Mouse (Mus musculus) ES-E14 (cell line): ENCODE results near the gene Amer2. TPM values are rescaled to one million over a fixed set of nuclear protein-coding genes. Genes with fewer than 3 reads are reported as not detected.
A peak's percentile ranks its signal among the peaks of the same experiment; 100 is the strongest.

ENCODE experiments used
- DNase-seq: peaks from one replicate; pipeline ENCODE4 v3.0.0-alpha.2; 2013; ENCODE audit warnings: low read depth, low spot score
- H3K27ac ChIP-seq: 2 replicates; pipeline ENCODE4 v1.5.1; 2012; ENCODE audit warnings: low read depth, mild to moderate bottlenecking, low read length, moderate library complexity, mixed read lengths; ENCODE audit not compliant: poor library complexity, insufficient read depth, severe bottlenecking
- H3K36me3 ChIP-seq: 2 replicates; pipeline ENCODE4 v1.6.1; 2012; ENCODE audit warnings: mild to moderate bottlenecking, low read length, moderate library complexity, mixed read lengths; ENCODE audit not compliant: control insufficient read depth, poor library complexity, insufficient read depth, severe bottlenecking
- H3K4me1 ChIP-seq, 2 experiments: fragments of 150-350 bp in 1 of 2; sonication (generic) in 1 of 2; 2 replicates each; pipeline ENCODE4 v1.6.1; 2012; ENCODE audit warnings: low read length in 2 of 2, mild to moderate bottlenecking in 1 of 2, mixed read lengths in 1 of 2; ENCODE audit not compliant: control insufficient read depth in 2 of 2, insufficient read depth in 2 of 2, poor library complexity in 1 of 2
- H3K4me3 ChIP-seq, 2 experiments: fragments of 150-350 bp in 1 of 2; sonication (generic) in 1 of 2; 2 replicates each; pipeline ENCODE4 v1.5.1; 2012; ENCODE audit warnings: low read length in 2 of 2, low read depth in 1 of 2, mild to moderate bottlenecking in 1 of 2, mixed read lengths in 1 of 2; ENCODE audit not compliant: insufficient read depth in 1 of 2, poor library complexity in 1 of 2, severe bottlenecking in 1 of 2
- H3K9ac ChIP-seq: 2 replicates; pipeline ENCODE4 v1.6.1; 2012; ENCODE audit warnings: low read depth, mild to moderate bottlenecking, low read length, mixed read lengths; ENCODE audit not compliant: poor library complexity, insufficient read depth, severe bottlenecking
- H3K9me3 ChIP-seq: fragments of 150-350 bp; sonication (generic); 2 replicates; pipeline ENCODE4 v1.6.1; 2012; ENCODE audit warnings: low read depth, mild to moderate bottlenecking, low read length; ENCODE audit not compliant: control insufficient read depth, insufficient read depth
- CHD2 ChIP-seq: IDR thresholded peaks from 2 replicates; pipeline ENCODE4 v1.6.1; 2014; ENCODE audit warnings: mild to moderate bottlenecking, low read depth, low read length, inconsistent platforms
- HCFC1 ChIP-seq: IDR thresholded peaks from 2 replicates; pipeline ENCODE4 v1.6.1; 2012; ENCODE audit warnings: low read length, inconsistent platforms, borderline replicate concordance; ENCODE audit not compliant: insufficient read depth
- MAFK ChIP-seq: IDR thresholded peaks from 2 replicates; pipeline ENCODE4 v1.6.1; 2014; ENCODE audit warnings: mild to moderate bottlenecking, low read depth, low read length, inconsistent platforms; ENCODE audit not compliant: insufficient read depth
- ZC3H11A ChIP-seq: IDR thresholded peaks from 2 replicates; pipeline ENCODE4 v1.6.1; 2012; ENCODE audit warnings: low read depth, mild to moderate bottlenecking, inconsistent platforms, low read length, borderline replicate concordance
- ZNF384 ChIP-seq: IDR thresholded peaks from 2 replicates; pipeline ENCODE4 v1.6.1; 2012; ENCODE audit warnings: low read depth, low read length, inconsistent platforms
- in situ Hi-C, 2 experiments: fragments of 600-800 bp; cut with MboI; formaldehyde crosslinking; loops; one replicate each; pipeline ENCODE4 v1.15.1; 2025; ENCODE audit warnings: low sequenced_read_pairs in 2 of 2, inconsistent platforms in 1 of 2; ENCODE audit not compliant: unreplicated experiment in 2 of 2
- total RNA-seq: library from RNA; depleted of rRNA; stranded (reverse); fragments of 300-350 nt; gene quantifications from 2 replicates; pipeline ENCODE4 v1.2.3, GENCODE M21; 2012

Gene Amer2
- total RNA-seq, 1 experiment: 0.09 TPM

GRCm38 (mm10) chr14:60379323-60379957, 6.4 kb downstream of the Amer2 start:
- in situ Hi-C loops: no loop called here
- H3K4me3 ChIP-seq: peak overlapping the region in 1 of 2 experiments; percentile 60; a peak in 1 of 4 replicates
- H3K9ac ChIP-seq: no peak overlapping the region
- no peak overlapping the region for H3K27ac ChIP-seq
- DNase-seq: no peak
- H3K9me3 ChIP-seq: no peaks in the 10 kb centered on the region
- no peaks in the 10 kb centered on the region for H3K36me3 ChIP-seq
- peaks cover 0 to 2% of the 10 kb centered on the region in 2 experiments; a peak in 1 of 4 replicates for H3K4me1 ChIP-seq
- TF ChIP-seq ZC3H11A (no peak), MAFK (no peak), CHD2 (no peak), ZNF384 (no peak), HCFC1 (no peak)

GRCm38 (mm10) chr14:60379958-60380330, 6.9 kb downstream of the Amer2 start:
- in situ Hi-C loops: no loop called here
- TF ChIP-seq CHD2: no peak
- TF ChIP-seq MAFK: no peak
- no peak for TF ChIP-seq HCFC1
- TF ChIP-seq ZC3H11A: no peak
- no peak for TF ChIP-seq ZNF384
- H3K27ac ChIP-seq: no peak overlapping the region
- no peak overlapping the region for H3K9ac ChIP-seq
- DNase-seq: no peak
- H3K36me3 ChIP-seq: no peaks in the 10 kb centered on the region
- no peaks in the 10 kb centered on the region for H3K9me3 ChIP-seq
- H3K4me3 ChIP-seq: no peak overlapping the region
- peaks cover 0 to 2% of the 10 kb centered on the region in 2 experiments; a peak in 1 of 4 replicates for H3K4me1 ChIP-seq

- Histone ChIP-seq H3K9ac (no peak overlapping the region), H3K4me3 (no peak overlapping the region), H3K36me3 (no peaks in the 10 kb centered on the region), H3K9me3 (no peaks in the 10 kb centered on the region), H3K27ac (no peak overlapping the region), H3K4me1 (peaks cover 0 to 2% of the 10 kb centered on the region in 2 experiments; a peak in 1 of 4 replicates)
- in situ Hi-C loops: no loop called here
- DNase-seq: no peak
- TF ChIP-seq ZC3H11A (no peak), CHD2 (no peak), HCFC1 (no peak), ZNF384 (no peak), MAFK (no peak)
Measured at GRCm38 (mm10) chr14:60381671-60382070, 8.6 kb downstream of the Amer2 start.

GRCm38 (mm10) chr14:60383816-60384215, 10.8 kb downstream of the Amer2 start:
- in situ Hi-C loops: no loop called here
- Histone ChIP-seq H3K36me3 (no peaks in the 10 kb centered on the region), H3K9ac (no peak overlapping the region), H3K9me3 (no peaks in the 10 kb centered on the region), H3K4me1 (peaks cover 0 to 2% of the 10 kb centered on the region in 2 experiments; a peak in 1 of 4 replicates), H3K27ac (no peak overlapping the region), H3K4me3 (no peak overlapping the region)
- TF ChIP-seq HCFC1: no peak
- TF ChIP-seq ZC3H11A: no peak
- no peak for TF ChIP-seq MAFK
- TF ChIP-seq ZNF384: no peak
- DNase-seq: no peak

GRCm38 (mm10) chr14:60384269-60384668, 11.2 kb downstream of the Amer2 start:
- no peak overlapping the region for H3K27ac ChIP-seq
- H3K36me3 ChIP-seq: no peaks in the 10 kb centered on the region
- H3K9me3 ChIP-seq: no peaks in the 10 kb centered on the region
- in situ Hi-C loops: no loop called here
- no peak overlapping the region for H3K4me3 ChIP-seq
- no peak overlapping the region for H3K9ac ChIP-seq
- TF ChIP-seq HCFC1 (no peak), MAFK (no peak), ZC3H11A (no peak), ZNF384 (no peak), CHD2 (no peak)
- H3K4me1 ChIP-seq: peaks cover 0 to under 1% of the 10 kb centered on the region in 2 experiments; a peak in 1 of 4 replicates
- no peak for DNase-seq
